Mouse (Mus musculus) ovary, postnatal 14 days (tissue): Measurements from ENCODE around the gene Gm8247.
"Not testable (repeated sequence)": the region's sequence is repeated elsewhere in the genome, so short reads cannot be mapped to it uniquely, and the experiment has no call there.

Experiments
- DNase-seq: peaks from one replicate; pipeline ENCODE4 v3.0.0; 2022; ENCODE audit warnings: low spot score

Gm8247 gene

GRCm38 (mm10) chr14:44582853-44583252 is at the start of gene Gm8247:
TSS of gene Gm8247 (plus strand) at chr14:44583153.
- not testable (repeated sequence) for DNase-seq

GRCm38 (mm10) chr14:44547961-44548360 is 35.0 kb upstream of the Gm8247 start:
- DNase-seq: not testable (repeated sequence)

- DNase-seq: not testable (repeated sequence)
Measured at GRCm38 (mm10) chr14:44591765-44592164, 8.8 kb downstream of the Gm8247 start.

- DNase-seq: not testable (repeated sequence)
Measured at GRCm38 (mm10) chr14:44627737-44628136, 44.8 kb downstream of the Gm8247 start, which contains the start of gene Gm5624. TSS of gene Gm5624 (minus strand) at chr14:44627938.
